Mouse (Mus musculus): ENCODE data around the gene Lrch4. TPM values are rescaled to one million over a fixed set of nuclear protein-coding genes. Genes with fewer than 3 reads are reported as not detected.

Lrch4 gene
- polyA plus RNA-seq (2015; fragmentation: Nextera tagmentation; extraction: Ambion mirVana): 18.8 and 19.2 TPM in 2 replicates

GRCm38 (mm10) chr5:137628498-137629305 is at the start of gene Lrch4, which contains the start of the genes Fbxo24 and Gm20605:
Gene Lrch4, plus strand, starts transcription at chr5:137629121.
Gene Fbxo24, minus strand, starts transcription at chr5:137629002.
Gene Gm20605, plus strand, starts transcription at chr5:137629175.
- peak within 1 kb of the TSS; percentile 90 for H3K27ac ChIP-seq (ENCODE audit: low read length)
- no peaks in the 10 kb centered on the region for H3K36me3 ChIP-seq (ENCODE audit: control insufficient read depth, insufficient read depth, low read length)
- H3K4me3 ChIP-seq (ENCODE audit: low read depth, low read length): peak within 1 kb of the TSS; percentile 93
- H3K4me2 ChIP-seq (ENCODE audit: low read length): peak within 1 kb of the TSS; percentile 96
- WGBS: under 1% methylated on average over 46 of the region's 46 CpGs
- no peaks in the 10 kb centered on the region for H3K27me3 ChIP-seq (ENCODE audit: control insufficient read depth, insufficient read depth, low read depth, low read length)
- H3K9ac ChIP-seq (ENCODE audit: low read depth, low read length): peak within 1 kb of the TSS; percentile 84
- no peaks in the 10 kb centered on the region for H3K9me3 ChIP-seq (replicated peaks; ENCODE audit: control insufficient read depth, low read length, poor library complexity, severe bottlenecking)
- ATAC-seq: peak; percentile 99
- H3K4me1 ChIP-seq (ENCODE audit: control insufficient read depth, insufficient read depth, low read length): peaks cover 23% of the 10 kb centered on the region

GRCm38 (mm10) chr5:137580246-137580645 is 48.7 kb upstream of the Lrch4 start:
- no peak overlapping the region for H3K4me2 ChIP-seq (ENCODE audit: low read length)
- no peak overlapping the region for H3K27ac ChIP-seq (ENCODE audit: low read length)
- WGBS: 83% methylated on average over 6 of the region's 6 CpGs

GRCm38 (mm10) chr5:137582702-137583101 is 46.2 kb upstream of the Lrch4 start:
- Histone ChIP-seq H3K27ac (ENCODE audit: low read length) (peak overlapping the region; percentile 87; the same call in 1 of the 2 replicates), H3K4me2 (ENCODE audit: low read length) (peak overlapping the region; percentile 63), H3K4me3 (ENCODE audit: low read depth, low read length) (peak overlapping the region; percentile 38), H3K9ac (ENCODE audit: low read depth, low read length) (peak overlapping the region; percentile 67), H3K4me1 (ENCODE audit: control insufficient read depth, insufficient read depth, low read length) (peaks cover 6% of the 10 kb centered on the region; the same call in 1 of the 2 replicates), H3K9me3 (replicated peaks; ENCODE audit: control insufficient read depth, low read length, poor library complexity, severe bottlenecking) (no peaks in the 10 kb centered on the region), H3K36me3 (ENCODE audit: control insufficient read depth, insufficient read depth, low read length) (no peaks in the 10 kb centered on the region), H3K27me3 (ENCODE audit: control insufficient read depth, insufficient read depth, low read depth, low read length) (no peaks in the 10 kb centered on the region)
- WGBS: 39% methylated on average over 8 of the region's 8 CpGs
- ATAC-seq: no peak

More at GRCm38 (mm10) chr5:137580246-137580645, 48.7 kb upstream of the Lrch4 start:
- Histone ChIP-seq H3K27me3 (ENCODE audit: control insufficient read depth, insufficient read depth, low read depth, low read length) (no peaks in the 10 kb centered on the region), H3K9me3 (replicated peaks; ENCODE audit: control insufficient read depth, low read length, poor library complexity, severe bottlenecking) (no peaks in the 10 kb centered on the region), H3K36me3 (ENCODE audit: control insufficient read depth, insufficient read depth, low read length) (no peaks in the 10 kb centered on the region), H3K4me1 (ENCODE audit: control insufficient read depth, insufficient read depth, low read length) (peaks cover 6% of the 10 kb centered on the region; the same call in 1 of the 2 replicates), H3K9ac (ENCODE audit: low read depth, low read length) (no peak overlapping the region), H3K4me3 (ENCODE audit: low read depth, low read length) (no peak overlapping the region)
- ATAC-seq: no peak

GRCm38 (mm10) chr5:137583670-137584169 is 45.2 kb upstream of the Lrch4 start:
- 19% methylated on average over 27 of the region's 27 CpGs for WGBS
- H3K9ac ChIP-seq (ENCODE audit: low read depth, low read length): peak overlapping the region; percentile 67
- peak overlapping the region; percentile 38 for H3K4me3 ChIP-seq (ENCODE audit: low read depth, low read length)
- peaks cover 6% of the 10 kb centered on the region; the same call in 1 of the 2 replicates for H3K4me1 ChIP-seq (ENCODE audit: control insufficient read depth, insufficient read depth, low read length)
- no peaks in the 10 kb centered on the region for H3K27me3 ChIP-seq (ENCODE audit: control insufficient read depth, insufficient read depth, low read depth, low read length)
- peak overlapping the region; percentile 87 for H3K27ac ChIP-seq (ENCODE audit: low read length)
- peak overlapping the region; percentile 63 for H3K4me2 ChIP-seq (ENCODE audit: low read length)
- H3K9me3 ChIP-seq (replicated peaks; ENCODE audit: control insufficient read depth, low read length, poor library complexity, severe bottlenecking): no peaks in the 10 kb centered on the region
- peak; percentile 91 for ATAC-seq
- H3K36me3 ChIP-seq (ENCODE audit: control insufficient read depth, insufficient read depth, low read length): no peaks in the 10 kb centered on the region

- Histone ChIP-seq H3K27ac (ENCODE audit: low read length) (no peak overlapping the region), H3K4me3 (ENCODE audit: low read depth, low read length) (no peak overlapping the region), H3K4me1 (ENCODE audit: control insufficient read depth, insufficient read depth, low read length) (peaks cover 6% of the 10 kb centered on the region; the same call in 1 of the 2 replicates), H3K9ac (ENCODE audit: low read depth, low read length) (no peak overlapping the region), H3K27me3 (ENCODE audit: control insufficient read depth, insufficient read depth, low read depth, low read length) (no peaks in the 10 kb centered on the region), H3K4me2 (ENCODE audit: low read length) (no peak overlapping the region), H3K9me3 (replicated peaks; ENCODE audit: control insufficient read depth, low read length, poor library complexity, severe bottlenecking) (no peaks in the 10 kb centered on the region), H3K36me3 (ENCODE audit: control insufficient read depth, insufficient read depth, low read length) (no peaks in the 10 kb centered on the region)
- no peak for ATAC-seq
- 33% methylated on average over 8 of the region's 8 CpGs for WGBS
Measured at GRCm38 (mm10) chr5:137584976-137585375, 43.9 kb upstream of the Lrch4 start.

GRCm38 (mm10) chr5:137590507-137590906 is 38.4 kb upstream of the Lrch4 start:
- Histone ChIP-seq H3K27ac (ENCODE audit: low read length) (no peak overlapping the region), H3K9me3 (replicated peaks; ENCODE audit: control insufficient read depth, low read length, poor library complexity, severe bottlenecking) (no peaks in the 10 kb centered on the region), H3K4me2 (ENCODE audit: low read length) (no peak overlapping the region), H3K4me1 (ENCODE audit: control insufficient read depth, insufficient read depth, low read length) (no peaks in the 10 kb centered on the region), H3K36me3 (ENCODE audit: control insufficient read depth, insufficient read depth, low read length) (no peaks in the 10 kb centered on the region), H3K27me3 (ENCODE audit: control insufficient read depth, insufficient read depth, low read depth, low read length) (no peaks in the 10 kb centered on the region), H3K4me3 (ENCODE audit: low read depth, low read length) (no peak overlapping the region), H3K9ac (ENCODE audit: low read depth, low read length) (no peak overlapping the region)
- no peak for ATAC-seq
- WGBS: 85% methylated on average over 5 of the region's 5 CpGs

- WGBS: 63% methylated on average over 7 of the region's 7 CpGs
- H3K4me1 ChIP-seq (ENCODE audit: control insufficient read depth, insufficient read depth, low read length): peaks cover 12% of the 10 kb centered on the region
- no peak for ATAC-seq
- H3K27ac ChIP-seq (ENCODE audit: low read length): no peak overlapping the region
- H3K9me3 ChIP-seq (replicated peaks; ENCODE audit: control insufficient read depth, low read length, poor library complexity, severe bottlenecking): no peaks in the 10 kb centered on the region
- H3K27me3 ChIP-seq (ENCODE audit: control insufficient read depth, insufficient read depth, low read depth, low read length): no peaks in the 10 kb centered on the region
- H3K9ac ChIP-seq (ENCODE audit: low read depth, low read length): no peak overlapping the region
- peaks cover 3% of the 10 kb centered on the region; the same call in 1 of the 2 replicates for H3K36me3 ChIP-seq (ENCODE audit: control insufficient read depth, insufficient read depth, low read length)
- H3K4me3 ChIP-seq (ENCODE audit: low read depth, low read length): no peak overlapping the region
- no peak overlapping the region for H3K4me2 ChIP-seq (ENCODE audit: low read length)
Measured at GRCm38 (mm10) chr5:137595921-137596320, 33.0 kb upstream of the Lrch4 start.

- Histone ChIP-seq H3K9ac (ENCODE audit: low read depth, low read length) (no peak overlapping the region), H3K4me1 (ENCODE audit: control insufficient read depth, insufficient read depth, low read length) (peaks cover 12% of the 10 kb centered on the region), H3K36me3 (ENCODE audit: control insufficient read depth, insufficient read depth, low read length) (peaks cover 3% of the 10 kb centered on the region; the same call in 1 of the 2 replicates), H3K9me3 (replicated peaks; ENCODE audit: control insufficient read depth, low read length, poor library complexity, severe bottlenecking) (no peaks in the 10 kb centered on the region), H3K4me3 (ENCODE audit: low read depth, low read length) (no peak overlapping the region), H3K4me2 (ENCODE audit: low read length) (peak overlapping the region; percentile 12; the same call in 1 of the 2 replicates), H3K27ac (ENCODE audit: low read length) (no peak overlapping the region), H3K27me3 (ENCODE audit: control insufficient read depth, insufficient read depth, low read depth, low read length) (no peaks in the 10 kb centered on the region)
- 33% methylated on average over 29 of the region's 30 CpGs for WGBS
- no peak for ATAC-seq
Measured at GRCm38 (mm10) chr5:137596601-137597261, 32.2 kb upstream of the Lrch4 start.
